Mouse (Mus musculus) CD4-positive helper T cell, adult 2 months (primary cell): ENCODE measurements at regions not wholly inside any gene's neighbourhood (a gene's known extent, or its start where the extent isn't known, plus 50 kb on each side); places are given as distances from the start of the nearest gene placed in this dataset.

Experiments used
- DNase-seq: peaks from one replicate; pipeline ENCODE4 v3.0.0-alpha.2; 2012; ENCODE audit warnings: low read depth, missing footprints, low spot score

DNA sequence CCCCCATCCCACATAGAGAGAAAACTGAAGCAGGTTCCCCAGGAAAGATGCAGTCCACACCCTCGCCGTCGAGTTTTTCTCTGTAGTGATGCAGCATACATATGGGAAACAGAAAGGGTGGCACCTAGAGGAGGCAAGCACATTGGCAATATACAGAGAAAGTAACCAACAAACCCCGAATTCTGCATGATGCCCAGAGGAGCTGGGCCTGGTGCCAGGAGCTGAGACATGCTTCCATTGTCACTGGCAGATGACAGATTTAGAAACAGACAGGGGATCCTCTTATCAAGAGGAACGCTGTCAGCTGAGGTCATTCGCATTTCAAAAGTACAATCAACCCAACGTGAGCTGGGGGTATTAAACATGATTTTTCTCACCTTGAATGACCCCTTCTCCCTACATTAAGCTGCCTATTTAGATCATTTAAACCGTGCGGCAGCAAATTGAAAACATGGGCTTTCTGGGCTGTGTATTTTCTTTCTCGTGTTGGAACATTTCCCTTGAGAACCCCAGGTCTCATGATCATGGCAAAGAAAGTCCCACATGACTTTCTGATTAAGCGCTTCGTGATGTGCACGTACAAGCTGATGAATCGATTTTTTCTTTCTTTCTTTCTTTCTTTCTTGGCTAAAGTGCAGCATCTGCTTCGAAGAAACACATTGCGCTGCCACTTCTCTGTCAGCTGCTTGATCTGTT lies 118.4 kb upstream of the Rnaseh2b start:
- no peak for DNase-seq

DNA sequence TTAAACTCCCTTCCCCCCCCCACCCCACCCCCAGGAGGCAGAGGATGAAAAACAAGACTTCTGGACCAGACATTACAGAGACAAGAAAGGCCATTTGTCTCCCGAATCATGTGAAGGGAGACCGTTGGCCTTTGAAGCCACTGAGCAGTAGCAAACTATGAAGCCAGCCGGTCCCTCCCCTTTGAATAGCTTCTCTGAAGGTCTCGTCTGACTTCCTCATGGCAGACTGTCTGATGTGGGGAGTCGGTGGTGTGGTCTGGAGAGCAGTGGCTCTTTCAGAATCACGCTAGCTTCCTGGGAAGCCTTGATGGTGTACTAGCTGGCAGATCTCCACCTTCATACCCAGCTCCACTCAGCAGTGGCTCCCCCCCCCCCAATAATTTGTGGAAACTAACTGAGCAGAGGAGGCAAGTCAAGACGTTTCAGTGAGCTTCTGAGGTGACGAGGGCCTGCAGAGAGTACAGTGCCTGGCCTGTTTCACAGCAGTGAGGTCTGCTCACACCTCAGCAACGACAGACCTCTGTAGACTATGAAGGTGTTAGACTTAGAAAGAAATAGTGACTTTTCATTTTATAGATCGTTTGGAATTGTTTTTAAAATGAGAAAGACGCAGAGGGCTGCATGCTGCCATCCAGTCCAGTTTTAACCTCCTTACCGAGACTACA lies 116.9 kb upstream of the Rnaseh2b start:
- DNase-seq = no peak

DNA sequence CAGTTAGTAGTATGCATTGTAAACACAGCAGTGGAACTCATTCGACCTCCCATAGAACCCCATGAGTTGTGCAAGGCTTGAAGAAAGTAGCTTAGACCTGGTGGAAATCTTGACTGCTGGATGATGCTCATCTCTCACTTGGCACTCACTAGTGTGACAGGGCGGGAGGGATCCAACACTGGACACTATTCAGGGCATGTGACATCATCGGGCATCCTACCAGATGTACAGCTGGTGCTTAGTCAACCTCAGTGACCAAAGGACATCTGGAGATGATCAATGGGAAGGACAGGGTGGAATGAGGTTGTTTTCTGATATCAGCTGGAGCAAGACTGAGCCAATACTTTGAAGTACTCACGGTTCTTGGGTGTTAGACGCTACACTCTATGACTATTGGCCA lies 114.9 kb upstream of the Rnaseh2b start:
- no peak for DNase-seq

DNA sequence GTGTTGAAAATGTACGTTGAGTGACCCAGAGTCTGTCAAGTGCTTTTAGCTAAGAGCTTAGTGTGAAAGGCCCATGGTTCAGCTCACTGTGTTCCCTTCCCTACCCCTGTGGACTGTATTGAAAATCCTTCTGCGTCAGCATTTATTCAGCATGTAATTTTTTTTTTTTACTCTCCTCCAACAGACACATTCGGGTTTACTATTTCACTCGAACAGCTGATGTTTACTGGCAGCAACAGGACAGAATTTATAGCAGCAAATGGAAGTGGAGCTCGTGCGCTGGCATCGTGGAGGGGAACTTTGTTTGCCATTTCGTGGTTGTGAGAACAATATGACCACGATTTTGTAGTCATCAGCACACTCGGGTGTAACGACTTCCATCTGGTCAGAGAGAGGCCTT lies 105.0 kb upstream of the Rnaseh2b start:
- DNase-seq = no peak

DNA sequence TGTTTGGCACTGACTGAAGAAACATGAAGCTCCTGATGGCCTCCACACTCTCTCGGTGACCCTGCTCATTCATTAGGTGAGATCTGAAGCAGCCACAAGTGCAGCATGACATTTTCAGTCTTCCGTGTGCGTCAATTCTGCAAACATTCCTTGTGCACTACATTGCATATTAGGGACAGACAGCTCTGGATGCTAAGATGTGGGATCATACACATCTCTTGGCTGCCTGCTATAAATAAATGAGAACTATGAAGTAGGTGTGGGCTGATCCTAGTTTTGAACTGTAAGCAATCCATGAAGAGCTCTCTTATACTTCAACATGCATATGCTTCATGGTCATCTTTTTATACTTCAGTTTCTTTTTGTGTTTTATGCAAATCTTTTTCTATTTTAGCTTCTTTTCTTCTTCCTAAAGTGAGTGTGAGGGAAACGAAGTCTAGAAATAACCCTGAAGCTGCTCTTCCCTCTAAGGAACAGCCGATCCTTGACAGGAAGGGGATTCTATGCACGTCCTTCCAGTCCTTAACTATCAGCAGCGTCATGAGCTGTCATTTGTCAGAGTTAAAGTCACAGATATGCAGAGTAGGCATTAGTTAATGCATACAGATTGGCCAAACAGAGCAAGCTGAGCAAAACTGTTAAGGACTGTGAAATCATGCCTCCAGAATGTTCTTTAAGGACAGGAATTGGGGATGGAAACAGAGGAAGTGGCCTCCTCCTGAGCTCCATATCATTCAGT lies 104.1 kb upstream of the Rnaseh2b start:
- DNase-seq = no peak

DNA sequence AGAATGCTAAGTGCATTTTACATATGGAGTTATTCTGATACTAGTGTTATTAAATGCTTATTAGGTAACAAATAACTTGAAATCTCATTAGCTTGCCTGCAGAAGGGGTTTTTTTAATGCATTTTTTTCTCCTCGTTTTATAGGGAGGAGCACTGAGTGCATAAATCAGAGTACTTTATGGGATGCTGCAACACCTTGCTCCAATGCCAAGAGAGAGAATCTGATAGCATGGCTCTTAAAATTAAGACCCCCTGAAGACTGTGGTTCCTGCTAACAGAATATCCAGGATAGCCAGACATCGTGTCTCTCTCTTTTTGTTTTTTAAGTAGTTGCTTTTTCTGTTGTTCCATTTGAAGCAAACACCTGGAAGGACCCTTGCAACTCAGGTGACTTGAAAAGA lies 100.8 kb upstream of the Rnaseh2b start:
- DNase-seq = no peak

DNA sequence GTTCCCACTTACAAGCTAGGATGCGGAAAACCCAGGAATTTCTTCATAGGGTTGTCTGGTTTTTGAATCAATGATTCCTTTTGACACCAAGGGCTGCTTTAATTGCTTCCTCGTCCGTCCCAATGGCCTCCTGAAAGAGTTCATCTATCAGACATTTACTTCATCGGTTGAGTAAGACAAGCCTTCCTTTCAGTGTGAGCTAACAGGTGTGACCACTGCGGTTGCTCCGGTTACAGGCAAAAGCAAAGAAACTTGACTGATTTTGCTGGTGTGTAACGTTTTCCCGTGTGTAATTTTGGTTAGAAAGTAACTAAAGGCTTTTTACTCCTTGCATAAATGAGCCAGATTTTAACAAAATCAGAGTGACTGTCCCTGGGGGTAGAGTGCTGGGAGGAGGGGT lies 99.6 kb upstream of the Rnaseh2b start:
- DNase-seq = no peak

DNA sequence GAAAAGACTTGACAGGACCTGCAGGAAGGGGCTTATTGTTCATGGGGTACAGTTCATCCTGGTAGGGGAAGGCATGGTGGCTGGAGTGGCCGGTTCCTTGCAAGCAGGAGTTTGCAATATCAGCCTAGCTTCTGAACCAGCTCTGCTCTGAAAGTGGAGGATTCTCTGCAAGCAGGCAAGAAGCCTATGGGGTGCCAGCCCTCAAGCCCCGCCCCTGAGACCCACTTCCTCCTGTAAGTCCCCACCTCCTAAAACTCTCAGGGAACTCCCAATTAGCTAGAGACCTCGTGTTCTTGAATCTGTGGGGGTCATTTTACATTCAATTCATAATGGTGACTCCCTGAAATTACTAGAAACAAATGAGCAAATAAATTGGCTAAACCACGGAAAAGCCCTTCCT lies 99.0 kb upstream of the Rnaseh2b start:
- no peak for DNase-seq

DNA sequence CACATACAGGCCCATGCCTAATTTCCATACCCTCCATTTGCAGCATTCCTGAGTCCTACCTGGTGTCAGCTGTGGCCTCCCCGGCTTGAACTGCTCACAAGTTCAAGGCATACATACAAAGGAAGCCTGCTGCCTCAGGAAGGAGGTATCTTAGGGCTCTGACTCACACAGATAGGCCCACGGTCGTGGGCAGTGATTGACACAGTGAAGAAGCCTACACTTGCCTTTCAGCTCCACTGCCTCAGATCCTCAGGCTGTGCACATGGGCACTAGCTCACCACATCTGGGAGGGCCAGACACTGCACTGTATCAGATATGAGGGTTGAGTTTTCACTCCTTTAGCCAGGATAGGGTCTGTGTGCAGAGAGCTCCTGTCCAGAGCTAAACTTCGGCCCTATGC lies 95.6 kb upstream of the Rnaseh2b start:
- DNase-seq = no peak

DNA sequence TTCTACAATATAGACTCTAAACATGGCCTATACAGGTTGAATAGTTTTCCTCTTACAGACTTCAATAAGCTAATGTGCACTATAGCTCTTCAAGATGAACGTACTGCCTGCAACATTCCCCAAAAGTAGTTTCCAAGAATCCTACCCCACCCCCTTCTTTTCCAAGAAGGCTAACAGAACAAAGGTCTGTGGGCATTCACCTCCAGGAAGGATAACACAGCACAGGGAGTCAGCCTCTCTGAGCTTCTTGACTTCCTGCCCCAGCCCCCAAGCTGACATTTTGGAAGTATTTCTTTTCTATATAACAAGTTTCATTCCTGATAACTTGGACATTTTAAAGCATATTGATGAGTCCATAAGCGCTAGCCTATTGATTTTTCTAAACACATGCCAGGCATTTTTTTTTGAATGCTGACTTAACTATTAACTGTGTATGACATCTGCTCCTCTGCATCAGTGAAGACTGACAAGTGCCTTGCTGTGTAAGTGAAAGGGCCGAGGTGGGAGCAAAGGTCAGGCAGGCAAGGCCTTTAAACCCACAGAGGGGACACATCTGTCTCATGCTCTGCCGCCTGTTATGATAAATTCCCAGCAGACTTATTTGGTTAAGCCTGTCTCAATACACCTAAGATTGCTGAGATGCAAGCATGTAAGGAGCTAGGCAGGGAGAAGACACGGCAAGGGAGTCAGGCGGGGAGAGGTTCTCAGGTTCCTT lies 93.8 kb upstream of the Rnaseh2b start:
- DNase-seq = no peak

DNA sequence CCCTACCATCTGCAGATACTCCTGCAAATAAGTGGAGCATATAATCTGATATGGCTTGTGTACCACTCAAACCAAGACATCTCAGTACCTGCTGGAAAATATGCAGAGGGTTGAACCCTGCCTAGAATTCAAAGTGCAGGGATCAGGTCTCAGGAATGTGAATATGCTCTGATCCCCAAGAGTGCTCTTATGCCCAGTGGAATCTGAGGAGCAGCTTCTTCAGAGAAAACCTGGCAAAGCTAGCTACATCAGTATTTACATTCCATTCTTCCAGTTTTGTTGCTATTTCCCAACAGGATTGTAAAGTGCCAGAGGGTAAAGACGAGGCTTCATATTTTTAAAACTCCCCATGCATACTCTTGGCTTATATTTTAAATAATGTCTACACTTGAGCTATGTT lies 77.3 kb upstream of the Rnaseh2b start:
- DNase-seq = no peak

DNA sequence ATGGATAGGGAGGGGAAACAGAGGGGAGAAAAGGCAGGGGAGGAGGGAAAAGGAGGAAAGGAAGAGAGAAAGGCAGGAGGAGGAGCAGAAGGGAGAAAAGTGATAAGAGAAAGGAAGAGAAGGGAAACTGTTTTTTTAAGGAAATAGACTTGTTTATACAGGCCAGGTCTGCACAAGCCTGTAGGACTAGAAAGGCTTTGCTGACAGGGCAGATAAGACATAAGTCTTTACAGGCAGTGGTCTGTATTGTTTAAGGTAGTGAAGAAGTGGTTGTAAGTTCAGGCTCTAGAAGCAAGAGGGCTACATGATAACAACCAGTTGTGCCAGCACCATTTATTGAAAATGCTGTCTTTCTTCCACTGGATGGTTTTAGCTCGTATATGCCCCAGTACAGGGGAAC lies 75.4 kb upstream of the Rnaseh2b start:
- no peak for DNase-seq

DNA sequence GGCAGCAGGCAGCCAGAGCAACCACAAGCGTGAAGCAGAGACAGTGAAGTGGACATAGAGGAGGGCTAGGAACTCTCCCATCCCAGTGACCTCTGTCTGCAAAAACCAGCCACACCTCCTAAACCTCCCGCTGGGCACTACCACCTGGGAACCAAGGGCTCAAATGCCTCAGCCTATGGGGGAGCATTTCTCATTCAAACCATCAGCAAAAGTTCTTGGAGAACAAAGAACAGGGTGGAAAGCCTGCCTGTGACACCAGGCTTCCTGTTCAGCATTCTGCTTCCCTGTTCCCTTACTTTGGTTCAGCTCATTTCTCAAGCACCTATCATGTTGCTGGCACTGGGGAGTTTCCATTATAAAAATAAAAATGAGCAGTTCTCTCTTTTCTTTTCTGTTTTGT lies 74.4 kb upstream of the Rnaseh2b start:
- DNase-seq = no peak

DNA sequence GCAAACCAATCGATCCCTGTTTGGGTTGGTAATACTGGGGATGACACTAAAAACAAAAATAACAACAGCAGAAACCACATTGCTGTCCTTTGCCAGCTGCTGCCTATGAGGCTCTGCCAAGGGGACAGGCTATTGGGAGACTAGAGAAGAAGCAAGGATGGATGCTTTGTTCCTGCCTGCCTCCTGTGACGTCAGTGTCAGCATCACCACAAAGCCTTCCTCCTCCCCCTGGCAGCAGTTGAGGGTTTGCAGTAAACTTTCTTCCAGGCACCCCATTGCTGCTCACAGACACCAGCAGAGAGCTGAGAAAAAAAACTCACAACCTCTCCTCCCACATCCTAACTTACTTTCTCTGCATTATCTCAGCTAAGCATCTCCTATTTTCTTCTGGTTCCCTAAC lies 73.7 kb upstream of the Rnaseh2b start:
- no peak for DNase-seq

DNA sequence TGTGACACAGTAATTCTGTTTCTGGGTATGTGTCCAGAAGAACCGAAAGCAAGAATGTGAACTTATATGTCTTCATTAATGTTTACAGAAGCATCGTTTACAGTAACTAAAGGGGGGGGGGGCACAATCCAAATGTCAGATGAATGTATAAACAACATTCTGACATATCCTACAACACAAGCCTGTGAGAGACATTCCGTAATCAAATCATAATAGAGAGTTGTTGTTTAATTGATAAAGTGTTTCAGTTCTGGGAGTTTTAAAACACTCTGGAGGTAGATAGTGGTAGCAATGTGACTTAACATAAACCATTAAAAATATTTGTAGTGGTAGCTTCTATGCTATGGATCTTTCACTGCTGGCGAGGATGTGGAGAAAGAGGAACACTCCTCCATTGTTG lies 71.6 kb upstream of the Rnaseh2b start:
- DNase-seq = no peak
